Mouse (Mus musculus) embryonic facial prominence, embryonic 14.5 days (tissue): ENCODE results near the gene Ctdsp1. TPM values are rescaled to one million over a fixed set of nuclear protein-coding genes. Genes with fewer than 3 reads are reported as not detected.
A peak's percentile ranks its signal among the peaks of the same experiment; 100 is the strongest.

ENCODE experiments used
- ATAC-seq: fragments of 200-750 bp; cut with Nextera tagmentation; 2 replicates; pipeline ENCODE4 v1.8.0; 2017; ENCODE audit warnings: low read depth, moderate number of reproducible peaks, moderate TSS enrichment
- DNase-seq: peaks from one replicate; pipeline ENCODE4 v3.0.0-alpha.2; 2015; ENCODE audit warnings: low spot score
- H3K27ac ChIP-seq: fragments of 300-500 bp; sonication (generic); replicated peaks from 2 replicates; pipeline ENCODE4 v1.5.1; 2014; ENCODE audit warnings: low read depth, mild to moderate bottlenecking, low read length, moderate library complexity
- H3K27me3 ChIP-seq: fragments of 300-500 bp; sonication (generic); replicated peaks from 2 replicates; pipeline ENCODE4 v1.6.1; 2014; ENCODE audit warnings: low read length; ENCODE audit not compliant: control insufficient read depth, insufficient read depth
- H3K36me3 ChIP-seq: fragments of 300-500 bp; sonication (generic); 2 replicates; pipeline ENCODE4 v1.6.1; 2014; ENCODE audit warnings: low read length, mixed read lengths; ENCODE audit not compliant: control insufficient read depth, insufficient read depth
- H3K4me1 ChIP-seq: fragments of 300-500 bp; sonication (generic); 2 replicates; pipeline ENCODE4 v1.6.1; 2014; ENCODE audit warnings: antibody characterized with exemption, low read length; ENCODE audit not compliant: control insufficient read depth, insufficient read depth
- H3K4me2 ChIP-seq: fragments of 300-500 bp; sonication (generic); 2 replicates; pipeline ENCODE4 v1.6.1; 2014; ENCODE audit warnings: low read depth, mild to moderate bottlenecking, low read length, moderate library complexity, mixed read lengths
- H3K4me3 ChIP-seq: fragments of 300-500 bp; sonication (generic); 2 replicates; pipeline ENCODE4 v1.5.1; 2014; ENCODE audit warnings: low read depth, mild to moderate bottlenecking, low read length
- H3K9ac ChIP-seq: fragments of 300-500 bp; sonication (generic); 2 replicates; pipeline ENCODE4 v1.6.1; 2014; ENCODE audit warnings: low read depth, mild to moderate bottlenecking, low read length, moderate library complexity, mixed read lengths
- H3K9me3 ChIP-seq: fragments of 300-500 bp; sonication (generic); 2 replicates; pipeline ENCODE4 v1.6.1; 2016; ENCODE audit warnings: low read length; ENCODE audit not compliant: control insufficient read depth
- WGBS: fragments of 180-500 bp; shearing (Covaris S2); extraction: QIAGEN DNeasy Blood & Tissue Kit; methylation state at CpG from one replicate; pipeline ENCODE4 v1.1.7; 2014; 5-methylcytosine and 5-hydroxymethylcytosine counted together
- polyA plus RNA-seq: library from polyadenylated mRNA; unstranded; fragments of >200 nt; fragmentation: Nextera tagmentation; extraction: Ambion mirVana; gene quantifications from 2 replicates; pipeline ENCODE4 v1.2.1, GENCODE M21; 2014

Ctdsp1 gene
- 83.7 and 92.8 TPM in 2 replicates for polyA plus RNA-seq

DNA sequence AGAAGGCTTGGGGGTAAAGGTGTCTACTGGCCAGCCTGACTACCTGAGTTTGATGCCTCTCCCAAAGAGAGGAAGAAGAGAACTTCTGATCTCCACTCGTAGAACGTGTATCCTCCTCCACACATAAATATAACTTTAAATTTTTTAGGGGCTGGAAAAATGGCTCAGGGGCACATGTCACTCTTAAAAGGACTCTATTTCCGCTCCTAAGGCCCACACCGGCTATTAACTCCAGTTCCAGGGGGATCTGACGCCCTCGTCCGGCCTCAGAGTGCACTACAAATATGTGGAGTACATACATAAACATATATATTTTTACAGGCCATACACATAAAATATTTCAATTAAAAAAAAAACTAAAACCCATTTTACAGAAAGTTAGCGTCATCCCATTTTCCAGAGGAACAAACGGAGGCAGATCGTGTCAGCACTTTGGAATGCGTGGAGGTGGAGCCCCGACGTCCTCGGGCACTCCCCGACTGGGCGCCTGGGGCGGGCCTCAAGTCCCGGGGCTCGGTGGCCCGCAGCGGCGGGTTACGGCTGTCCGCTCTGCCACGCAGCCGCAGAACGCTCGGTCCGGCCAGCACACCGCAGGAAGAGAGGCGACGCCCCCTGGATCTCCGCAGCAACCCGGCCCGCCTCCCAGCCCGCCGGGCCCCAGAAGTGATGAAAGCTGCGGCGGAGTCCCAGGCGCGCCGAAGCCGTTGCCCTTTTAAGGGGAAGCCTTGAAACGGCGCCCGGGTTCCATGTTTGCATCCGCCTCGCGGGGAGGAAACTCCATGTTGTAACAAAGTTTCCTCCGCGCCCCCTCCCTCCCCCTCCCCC, at the start of gene Ctdsp1:
TSS of gene Ctdsp1 (plus strand) at position 586 of the 825 bp plus-strand sequence.
- Histone ChIP-seq H3K4me1 (peaks cover 27% of the 10 kb centered on the region), H3K4me2 (peak within 1 kb of the TSS; percentile 96), H3K4me3 (peak within 1 kb of the TSS; percentile 91), H3K9me3 (no peaks in the 10 kb centered on the region), H3K27ac (peak within 1 kb of the TSS; percentile 99), H3K36me3 (peaks cover 21% of the 10 kb centered on the region), H3K9ac (peak within 1 kb of the TSS; percentile 100), H3K27me3 (no peaks in the 10 kb centered on the region)
- peak; percentile 85 for ATAC-seq
- WGBS, result 7% methylated on average over 14 of the region's 51 CpGs
- peak; percentile 99 for DNase-seq

DNA sequence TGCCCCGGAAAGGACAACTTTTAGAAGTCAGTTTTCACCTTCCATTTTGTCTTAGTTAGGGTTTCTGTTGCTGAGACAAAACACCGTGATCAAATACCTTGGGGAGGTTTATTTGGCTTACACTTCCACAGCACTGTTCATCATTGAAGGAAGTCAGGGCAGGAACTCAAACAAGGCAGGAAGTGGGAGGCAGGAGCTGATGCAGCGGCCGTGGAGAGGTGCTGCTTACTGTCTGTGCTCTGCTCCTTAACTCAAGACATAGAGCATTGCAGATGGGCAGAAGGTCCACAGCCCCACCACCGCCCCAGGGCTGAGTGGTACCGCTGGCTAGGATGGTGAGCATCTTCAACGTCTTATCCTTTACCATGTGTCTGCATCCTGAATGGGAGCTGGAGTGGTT, 49.4 kb upstream of the Ctdsp1 start:
- no peaks in the 10 kb centered on the region for H3K9me3 ChIP-seq
- 81% methylated on average over 7 of the region's 7 CpGs for WGBS
- no peak overlapping the region for H3K4me2 ChIP-seq
- H3K27me3 ChIP-seq, result no peaks in the 10 kb centered on the region
- ATAC-seq, result no peak
- no peaks in the 10 kb centered on the region for H3K36me3 ChIP-seq
- H3K27ac ChIP-seq, result no peak overlapping the region
- H3K4me1 ChIP-seq, result no peaks in the 10 kb centered on the region
- no peak overlapping the region for H3K9ac ChIP-seq
- no peak overlapping the region for H3K4me3 ChIP-seq
- DNase-seq, result no peak

DNA sequence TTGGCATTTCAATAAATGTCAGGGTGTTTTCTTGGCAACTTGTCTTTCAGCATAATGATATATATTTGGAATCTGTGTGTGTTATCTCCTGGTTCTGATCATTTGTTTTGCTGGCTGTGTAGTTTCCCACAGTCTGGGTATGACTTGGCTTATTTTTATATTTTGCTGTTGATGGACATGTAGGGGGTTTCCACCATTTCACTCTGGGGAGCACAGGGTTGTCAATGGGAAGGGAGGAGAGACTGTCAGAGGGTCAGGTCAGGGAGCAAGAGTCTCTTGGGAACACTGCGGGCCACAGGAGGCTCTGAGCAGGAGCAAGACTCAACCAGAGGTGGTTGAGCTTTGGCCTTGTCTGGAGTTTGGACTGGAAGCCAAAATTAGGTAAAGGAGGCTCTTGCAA, 49.0 kb upstream of the Ctdsp1 start:
- H3K27me3 ChIP-seq, result no peaks in the 10 kb centered on the region
- no peak overlapping the region for H3K4me2 ChIP-seq
- H3K9me3 ChIP-seq, result no peaks in the 10 kb centered on the region
- H3K4me1 ChIP-seq, result no peaks in the 10 kb centered on the region
- no peak overlapping the region for H3K4me3 ChIP-seq
- DNase-seq (no peak), ATAC-seq (no peak)
- no peaks in the 10 kb centered on the region for H3K36me3 ChIP-seq
- H3K27ac ChIP-seq, result no peak overlapping the region
- no peak overlapping the region for H3K9ac ChIP-seq
- WGBS, result 82% methylated on average over 1 of the region's 1 CpGs

DNA sequence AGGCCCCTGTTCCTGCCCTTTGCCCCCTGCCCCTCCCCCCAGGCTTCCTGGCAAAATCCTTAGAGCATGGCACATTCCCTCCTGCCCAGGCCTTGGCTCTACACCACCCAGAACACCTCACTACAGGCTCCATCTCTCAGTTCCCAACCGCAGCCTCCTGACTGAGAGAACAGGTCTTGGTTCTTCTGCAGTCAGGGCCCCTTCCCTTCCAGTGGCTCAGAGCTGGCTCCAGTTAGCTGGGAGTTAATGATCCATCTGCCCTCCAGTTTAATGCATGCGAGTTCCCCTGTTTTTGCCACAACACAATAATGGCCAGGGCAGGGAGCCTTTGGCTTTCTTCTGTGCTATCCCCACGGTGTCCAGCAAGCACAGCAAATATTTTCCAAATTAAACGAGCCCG, 48.1 kb upstream of the Ctdsp1 start:
- no peak overlapping the region for H3K27ac ChIP-seq
- no peak for ATAC-seq
- no peaks in the 10 kb centered on the region for H3K27me3 ChIP-seq
- no peaks in the 10 kb centered on the region for H3K36me3 ChIP-seq
- no peak for DNase-seq
- no peak overlapping the region for H3K9ac ChIP-seq
- H3K4me1 ChIP-seq, result no peaks in the 10 kb centered on the region
- H3K4me2 ChIP-seq, result no peak overlapping the region
- no peak overlapping the region for H3K4me3 ChIP-seq
- WGBS, result 75% methylated on average over 5 of the region's 5 CpGs
- no peaks in the 10 kb centered on the region for H3K9me3 ChIP-seq

DNA sequence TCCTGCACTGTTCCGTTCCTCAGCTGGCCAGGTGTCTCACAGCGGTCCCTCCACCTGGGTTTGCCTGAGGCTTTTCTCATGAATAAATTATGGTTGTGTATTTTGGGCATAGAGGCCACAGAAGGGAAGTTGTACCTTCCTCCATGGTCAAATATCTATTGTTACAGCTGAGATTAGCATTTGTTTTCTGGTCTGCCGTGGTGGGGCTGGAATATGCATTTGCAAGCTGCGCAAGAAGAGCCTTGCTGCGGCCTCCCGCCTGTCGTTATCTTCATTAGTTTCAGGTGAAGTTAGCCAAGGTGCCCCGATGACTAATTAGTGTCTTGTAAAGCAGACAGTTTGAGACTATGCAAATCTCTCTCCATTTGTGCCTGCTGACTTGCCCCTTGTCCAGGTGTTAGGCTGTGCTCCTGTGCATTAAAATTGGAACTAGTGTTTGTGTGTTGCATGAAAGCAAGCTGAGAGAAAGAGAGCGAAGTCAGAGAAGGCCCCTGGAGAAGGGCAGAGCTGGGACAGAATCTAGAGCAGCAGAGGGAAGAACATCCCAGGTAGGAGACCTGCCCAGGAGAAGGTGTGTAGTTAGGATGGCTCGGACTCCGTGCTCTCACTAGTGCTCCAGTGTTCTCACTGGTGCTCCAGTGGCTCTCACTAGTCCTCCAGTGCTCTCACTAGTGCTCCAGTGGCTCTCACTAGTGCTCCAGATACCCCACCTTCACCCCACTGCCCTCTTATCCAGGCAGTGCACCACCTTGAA, 47.0 kb upstream of the Ctdsp1 start:
- Histone ChIP-seq H3K4me2 (no peak overlapping the region), H3K27ac (no peak overlapping the region), H3K4me3 (no peak overlapping the region), H3K27me3 (no peaks in the 10 kb centered on the region), H3K9me3 (no peaks in the 10 kb centered on the region), H3K9ac (no peak overlapping the region), H3K4me1 (no peaks in the 10 kb centered on the region), H3K36me3 (peaks cover 3% of the 10 kb centered on the region; the same call in 1 of the 2 replicates)
- no peak for ATAC-seq
- DNase-seq, result no peak
- 75% methylated on average over 10 of the region's 11 CpGs for WGBS

DNA sequence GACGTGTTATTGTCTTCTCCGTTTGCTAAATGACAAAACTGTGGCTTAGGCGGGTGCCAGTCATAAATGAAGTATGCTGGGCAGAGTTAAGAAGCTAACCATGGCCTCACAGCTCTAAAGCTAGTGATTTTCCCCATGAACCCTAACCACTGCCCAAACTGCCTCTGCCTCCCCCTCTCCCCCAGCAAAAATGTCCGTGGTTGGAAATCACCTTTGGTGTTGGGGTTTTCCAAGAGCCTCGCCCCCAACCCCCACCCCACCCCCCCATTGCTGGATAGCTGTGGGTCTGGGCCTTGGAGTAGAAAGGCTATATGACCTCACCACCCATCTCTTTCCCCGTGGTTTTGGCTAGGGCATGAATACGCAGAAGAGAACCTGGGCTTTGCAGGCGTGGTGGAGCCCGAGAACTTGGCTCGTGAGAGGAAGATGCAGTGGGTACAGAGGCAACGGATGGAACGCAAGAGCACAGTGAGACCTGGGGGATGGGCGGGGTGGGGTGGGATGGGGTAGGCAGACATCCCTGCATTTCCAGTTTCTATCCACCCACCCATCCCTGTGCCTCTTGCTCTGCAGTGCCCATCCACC, 40.0 kb upstream of the Ctdsp1 start:
- H3K9ac ChIP-seq, result no peak overlapping the region
- H3K4me1 ChIP-seq, result no peaks in the 10 kb centered on the region
- H3K27me3 ChIP-seq, result no peaks in the 10 kb centered on the region
- no peak overlapping the region for H3K4me3 ChIP-seq
- peaks cover 16% of the 10 kb centered on the region; the same call in 1 of the 2 replicates for H3K36me3 ChIP-seq
- H3K27ac ChIP-seq, result no peak overlapping the region
- ATAC-seq (no peak), DNase-seq (no peak)
- H3K9me3 ChIP-seq, result no peaks in the 10 kb centered on the region
- no peak overlapping the region for H3K4me2 ChIP-seq
- WGBS, result 97% methylated on average over 13 of the region's 13 CpGs

DNA sequence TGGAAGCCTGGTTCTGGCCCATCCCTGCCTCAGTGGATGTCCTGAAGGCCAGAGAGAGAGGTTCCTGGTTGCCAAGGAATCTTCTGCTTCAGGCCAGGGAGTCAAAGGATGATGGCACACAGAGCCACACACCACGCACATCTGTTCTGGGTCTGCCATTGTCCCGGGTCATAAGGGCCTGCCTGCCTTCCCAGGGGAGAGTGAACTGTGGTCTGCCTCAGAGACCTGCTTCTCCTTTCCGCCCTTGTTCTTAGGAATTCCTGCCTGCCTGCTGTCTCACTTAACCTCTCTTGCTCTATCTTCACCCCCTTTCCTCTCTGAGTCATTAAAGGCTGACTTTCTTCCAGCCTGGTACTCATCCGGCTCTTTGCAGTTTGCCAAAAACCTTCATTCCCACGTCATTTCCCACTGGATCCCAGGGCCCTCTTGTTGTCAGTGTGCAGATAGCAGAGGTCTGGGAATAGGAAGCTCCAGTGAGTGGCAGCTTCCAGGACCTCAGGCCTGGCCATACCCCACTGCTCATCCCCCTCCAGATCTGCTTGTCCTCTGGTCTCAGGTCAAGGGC, 38.7 kb upstream of the Ctdsp1 start:
- H3K9ac ChIP-seq, result no peak overlapping the region
- no peak overlapping the region for H3K4me3 ChIP-seq
- H3K4me2 ChIP-seq, result no peak overlapping the region
- 72% methylated on average over 5 of the region's 5 CpGs for WGBS
- ATAC-seq (no peak), DNase-seq (no peak)
- no peak overlapping the region for H3K27ac ChIP-seq
- H3K27me3 ChIP-seq, result no peaks in the 10 kb centered on the region
- H3K4me1 ChIP-seq, result no peaks in the 10 kb centered on the region
- H3K9me3 ChIP-seq, result no peaks in the 10 kb centered on the region
- H3K36me3 ChIP-seq, result peaks cover 16% of the 10 kb centered on the region; the same call in 1 of the 2 replicates

DNA sequence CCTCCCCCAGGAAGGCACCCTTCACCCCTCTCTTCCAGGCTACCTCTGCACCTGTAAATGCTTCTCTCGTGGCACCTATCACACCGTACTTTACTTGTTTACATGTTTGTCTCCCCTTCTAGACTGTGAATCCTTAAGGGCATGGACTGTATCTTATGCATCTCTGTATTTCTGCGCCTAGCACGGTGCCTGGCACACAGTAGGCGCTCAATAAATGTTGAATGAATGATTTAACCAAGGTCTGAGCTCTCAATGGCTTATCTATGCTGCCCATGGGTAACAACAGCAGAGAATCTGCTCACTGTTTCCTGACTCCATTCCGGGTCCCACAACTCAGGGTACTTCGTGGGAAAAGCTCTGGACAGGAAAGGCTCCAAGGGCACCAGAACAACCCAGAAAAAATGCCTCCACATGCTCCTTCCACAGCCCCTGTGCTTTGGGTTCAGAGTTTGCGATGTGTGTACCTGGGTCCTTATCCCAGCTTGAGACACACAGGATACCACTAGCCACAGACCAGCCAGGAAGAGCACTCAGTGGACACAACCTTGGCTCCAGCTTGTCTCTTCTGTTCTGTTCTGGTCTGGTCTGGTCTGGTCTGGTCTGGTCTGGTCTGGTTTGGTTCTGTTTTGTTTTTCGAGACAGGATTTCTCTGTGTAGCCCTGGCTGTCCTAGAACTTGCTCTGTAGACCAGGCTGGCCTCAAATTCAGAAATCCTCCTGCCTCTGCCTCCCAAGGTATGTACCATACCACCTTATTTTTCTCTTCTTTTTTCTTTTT, 37.7 kb upstream of the Ctdsp1 start:
- 91% methylated on average over 9 of the region's 9 CpGs for WGBS

More for the DNA sequence above, 37.7 kb upstream of the Ctdsp1 start:
- no peak overlapping the region for H3K9ac ChIP-seq
- peaks cover 16% of the 10 kb centered on the region; the same call in 1 of the 2 replicates for H3K36me3 ChIP-seq
- H3K4me1 ChIP-seq, result no peaks in the 10 kb centered on the region
- ATAC-seq (no peak), DNase-seq (no peak)
- H3K27ac ChIP-seq, result no peak overlapping the region
- H3K27me3 ChIP-seq, result no peaks in the 10 kb centered on the region
- H3K4me3 ChIP-seq, result no peak overlapping the region
- H3K9me3 ChIP-seq, result no peaks in the 10 kb centered on the region
- no peak overlapping the region for H3K4me2 ChIP-seq
